Mouse (Mus musculus): ENCODE results near the gene Tmem201. TPM values are rescaled to one million over a fixed set of nuclear protein-coding genes. Genes with fewer than 3 reads are reported as not detected.

Tmem201 gene
- polyA plus RNA-seq, 1 experiment from 2014 or later, result 38.4 TPM

GRCm38 (mm10) chr4:149732313-149732712 lies 5.5 kb downstream of the Tmem201 start:
- Histone ChIP-seq H3K9ac (replicated peaks) (no peak overlapping the region), H3K4me1 (replicated peaks) (peaks cover 50% of the 10 kb centered on the region), H3K9me3 (no peaks in the 10 kb centered on the region), H3K4me3 (replicated peaks) (no peak overlapping the region), H3K4me2 (no peak overlapping the region), H3K27ac (0 out of 2 replicates have a peak overlapping the region, but pooled peaks have one; percentile 20), H3K36me3 (peaks cover 49% of the 10 kb centered on the region), H3K27me3 (no peaks in the 10 kb centered on the region)
- ATAC-seq (ENCODE audit: insufficient number of reproducible peaks, insufficient read depth, low FRiP score, low TSS enrichment, low read depth), result no peak
- 87% methylated on average over 3 of the region's 3 CpGs for WGBS

- Histone ChIP-seq H3K4me3 (replicated peaks) (no peak overlapping the region), H3K4me1 (replicated peaks) (peaks cover 37% of the 10 kb centered on the region), H3K4me2 (no peak overlapping the region), H3K36me3 (peaks cover 64% of the 10 kb centered on the region), H3K9me3 (no peaks in the 10 kb centered on the region), H3K27me3 (no peaks in the 10 kb centered on the region), H3K27ac (no peak overlapping the region), H3K9ac (replicated peaks) (no peak overlapping the region)
- ATAC-seq (ENCODE audit: insufficient number of reproducible peaks, insufficient read depth, low FRiP score, low TSS enrichment, low read depth), result no peak
- WGBS, result 77% methylated on average over 7 of the region's 7 CpGs
Measured at GRCm38 (mm10) chr4:149730827-149731226, 7.0 kb downstream of the Tmem201 start.

GRCm38 (mm10) chr4:149728810-149729209 lies 9.0 kb downstream of the Tmem201 start:
- Histone ChIP-seq H3K27me3 (no peaks in the 10 kb centered on the region), H3K4me2 (no peak overlapping the region), H3K36me3 (peaks cover 80% of the 10 kb centered on the region), H3K4me1 (replicated peaks) (peaks cover 17% of the 10 kb centered on the region), H3K27ac (peak overlapping the region; percentile 45; the same call in 1 of the 2 replicates), H3K9me3 (no peaks in the 10 kb centered on the region), H3K9ac (replicated peaks) (no peak overlapping the region), H3K4me3 (replicated peaks) (no peak overlapping the region)
- WGBS, result 81% methylated on average over 8 of the region's 8 CpGs
- no peak for ATAC-seq (ENCODE audit: insufficient number of reproducible peaks, insufficient read depth, low FRiP score, low TSS enrichment, low read depth)

GRCm38 (mm10) chr4:149727636-149728035 lies 10.2 kb downstream of the Tmem201 start:
- 94% methylated on average over 5 of the region's 5 CpGs for WGBS
- no peak for ATAC-seq (ENCODE audit: insufficient number of reproducible peaks, insufficient read depth, low FRiP score, low TSS enrichment, low read depth)
- Histone ChIP-seq H3K4me2 (no peak overlapping the region), H3K4me3 (replicated peaks) (no peak overlapping the region), H3K27me3 (no peaks in the 10 kb centered on the region), H3K4me1 (replicated peaks) (peaks cover 5% of the 10 kb centered on the region), H3K27ac (0 out of 2 replicates have a peak overlapping the region, but pooled peaks have one; percentile 29), H3K36me3 (peaks cover 91% of the 10 kb centered on the region), H3K9ac (replicated peaks) (no peak overlapping the region), H3K9me3 (no peaks in the 10 kb centered on the region)

- H3K27me3 ChIP-seq, result no peaks in the 10 kb centered on the region
- 77% methylated on average over 15 of the region's 15 CpGs for WGBS
- H3K36me3 ChIP-seq, result peaks cover 98% of the 10 kb centered on the region
- no peak for ATAC-seq (ENCODE audit: insufficient number of reproducible peaks, insufficient read depth, low FRiP score, low TSS enrichment, low read depth)
- H3K27ac ChIP-seq, result no peak overlapping the region
- peaks cover under 1% of the 10 kb centered on the region; the same call in 1 of the 2 replicates for H3K4me1 ChIP-seq (replicated peaks)
- no peak overlapping the region for H3K9ac ChIP-seq (replicated peaks)
- H3K9me3 ChIP-seq, result no peaks in the 10 kb centered on the region
- no peak overlapping the region for H3K4me3 ChIP-seq (replicated peaks)
- no peak overlapping the region for H3K4me2 ChIP-seq
Measured at GRCm38 (mm10) chr4:149725661-149726350, 12.0 kb downstream of the Tmem201 start.

GRCm38 (mm10) chr4:149724916-149725470 lies 12.9 kb downstream of the Tmem201 start:
- Histone ChIP-seq H3K9me3 (no peaks in the 10 kb centered on the region), H3K4me1 (replicated peaks) (no peaks in the 10 kb centered on the region; the same call in 1 of the 2 replicates), H3K27me3 (no peaks in the 10 kb centered on the region), H3K27ac (no peak overlapping the region), H3K9ac (replicated peaks) (no peak overlapping the region), H3K4me3 (replicated peaks) (no peak overlapping the region), H3K4me2 (no peak overlapping the region), H3K36me3 (peaks cover 99% of the 10 kb centered on the region)
- no peak for ATAC-seq (ENCODE audit: insufficient number of reproducible peaks, insufficient read depth, low FRiP score, low TSS enrichment, low read depth)
- 94% methylated on average over 17 of the region's 17 CpGs for WGBS

GRCm38 (mm10) chr4:149723855-149724731 lies 13.8 kb downstream of the Tmem201 start:
- no peak overlapping the region for H3K27ac ChIP-seq
- no peak overlapping the region for H3K4me3 ChIP-seq (replicated peaks)
- H3K9me3 ChIP-seq, result no peaks in the 10 kb centered on the region
- no peaks in the 10 kb centered on the region for H3K27me3 ChIP-seq
- no peak overlapping the region for H3K4me2 ChIP-seq
- 82% methylated on average over 17 of the region's 17 CpGs for WGBS
- peaks cover 99% of the 10 kb centered on the region for H3K36me3 ChIP-seq
- no peak for ATAC-seq (ENCODE audit: insufficient number of reproducible peaks, insufficient read depth, low FRiP score, low TSS enrichment, low read depth)
- H3K4me1 ChIP-seq (replicated peaks), result no peaks in the 10 kb centered on the region
- no peak overlapping the region for H3K9ac ChIP-seq (replicated peaks)

GRCm38 (mm10) chr4:149723021-149723390 lies 14.8 kb downstream of the Tmem201 start:
- H3K36me3 ChIP-seq, result peaks cover 99% of the 10 kb centered on the region

GRCm38 (mm10) chr4:149722104-149723020 lies 15.5 kb downstream of the Tmem201 start:
- H3K4me2 ChIP-seq, result no peak overlapping the region
- WGBS, result 83% methylated on average over 24 of the region's 24 CpGs
- no peaks in the 10 kb centered on the region for H3K9me3 ChIP-seq
- no peak for ATAC-seq (ENCODE audit: insufficient number of reproducible peaks, insufficient read depth, low FRiP score, low TSS enrichment, low read depth)
- H3K27me3 ChIP-seq, result no peaks in the 10 kb centered on the region
- H3K4me1 ChIP-seq (replicated peaks), result no peaks in the 10 kb centered on the region
- H3K9ac ChIP-seq (replicated peaks), result no peak overlapping the region
- H3K27ac ChIP-seq, result no peak overlapping the region
- no peak overlapping the region for H3K4me3 ChIP-seq (replicated peaks)
- peaks cover 99% of the 10 kb centered on the region for H3K36me3 ChIP-seq

More at GRCm38 (mm10) chr4:149723021-149723390, 14.8 kb downstream of the Tmem201 start:
- 84% methylated on average over 12 of the region's 12 CpGs for WGBS
- ATAC-seq (ENCODE audit: insufficient number of reproducible peaks, insufficient read depth, low FRiP score, low TSS enrichment, low read depth), result no peak
- no peak overlapping the region for H3K9ac ChIP-seq (replicated peaks)
- no peaks in the 10 kb centered on the region for H3K4me1 ChIP-seq (replicated peaks)
- no peak overlapping the region for H3K4me2 ChIP-seq
- no peaks in the 10 kb centered on the region for H3K9me3 ChIP-seq
- H3K27me3 ChIP-seq, result no peaks in the 10 kb centered on the region
- no peak overlapping the region for H3K27ac ChIP-seq
- no peak overlapping the region for H3K4me3 ChIP-seq (replicated peaks)

GRCm38 (mm10) chr4:149721163-149721562 lies 16.7 kb downstream of the Tmem201 start:
- Histone ChIP-seq H3K27ac (no peak overlapping the region), H3K9ac (replicated peaks) (no peak overlapping the region), H3K36me3 (peaks cover 99% of the 10 kb centered on the region), H3K4me2 (no peak overlapping the region), H3K9me3 (no peaks in the 10 kb centered on the region), H3K4me3 (replicated peaks) (no peak overlapping the region), H3K27me3 (no peaks in the 10 kb centered on the region), H3K4me1 (replicated peaks) (no peaks in the 10 kb centered on the region)
- WGBS, result 77% methylated on average over 8 of the region's 8 CpGs
- no peak for ATAC-seq (ENCODE audit: insufficient number of reproducible peaks, insufficient read depth, low FRiP score, low TSS enrichment, low read depth)

All from limb, embryonic 12.5 days (tissue).